Mouse (Mus musculus): Measurements from ENCODE around the gene Hmcn1. TPM values are rescaled to one million over a fixed set of nuclear protein-coding genes. Genes with fewer than 3 reads are reported as not detected.

The Hmcn1 gene
- total and polyA plus RNA-seq, 3 experiments: 0.33 TPM; not detected in 2

- H3K4me1 ChIP-seq (ENCODE audit: insufficient read depth, low read depth, low read length): peaks cover 4% of the 10 kb centered on the region; the same call in 1 of the 2 replicates
- no peaks in the 10 kb centered on the region for H3K36me3 ChIP-seq (replicated peaks)
- no peaks in the 10 kb centered on the region for H3K9me3 ChIP-seq (replicated peaks)
- no peak overlapping the region for H3K4me3 ChIP-seq (ENCODE audit: low read depth, low read length)
- TF ChIP-seq GATA2 (IDR thresholded peaks at IDR 0.05; ENCODE audit: borderline replicate concordance, low read depth, low read length): no peak
- no peak for TF ChIP-seq TAL1 (conservative IDR thresholded peaks at IDR 0.05; ENCODE audit: low read depth, low read length)
- TF ChIP-seq CTCF (IDR thresholded peaks at IDR 0.05; ENCODE audit: low read depth, low read length): no peak
- no peak for TF ChIP-seq POLR2AphosphoS5 (IDR thresholded peaks at IDR 0.05; ENCODE audit: insufficient replicate concordance, low read depth, low read length)
- TF ChIP-seq GATA1 (IDR thresholded peaks at IDR 0.05; ENCODE audit: borderline replicate concordance, low read length): no peak
- DNase-seq (ENCODE audit: low spot score) (no peak), ATAC-seq (ENCODE audit: extremely low read depth, insufficient number of reproducible peaks, low FRiP score, poor library complexity, severe bottlenecking) (no peak)
- peaks cover 4% of the 10 kb centered on the region; the same call in 1 of the 2 replicates for H3K27me3 ChIP-seq (ENCODE audit: insufficient read depth, low read length)
These were observed 8.7 kb upstream of the Hmcn1 start for GRCm38 (mm10) chr1:151001868-151002428.

DNA sequence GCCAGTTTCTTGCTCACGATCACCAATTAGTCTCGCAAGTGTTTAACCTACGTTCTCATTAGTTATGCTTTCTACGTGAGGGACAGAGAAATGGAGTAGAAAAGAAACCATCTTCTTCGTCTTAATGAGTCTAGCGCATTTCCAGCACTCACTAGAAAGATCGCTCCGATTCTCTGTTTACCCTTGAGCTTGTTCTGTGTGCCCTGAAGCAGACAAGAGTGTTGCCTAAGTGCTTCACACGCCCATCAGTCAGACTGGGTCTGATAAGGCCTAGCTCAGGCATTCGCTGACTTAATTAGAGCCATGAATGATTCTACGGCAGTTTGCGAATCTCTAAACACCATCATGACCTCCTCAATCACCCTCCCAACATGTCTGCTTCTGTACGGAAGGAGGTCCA, 7.5 kb upstream of the Hmcn1 start:
- Histone ChIP-seq H3K4me1 (ENCODE audit: insufficient read depth, low read depth, low read length) (peaks cover 4% of the 10 kb centered on the region; the same call in 1 of the 2 replicates), H3K4me3 (ENCODE audit: low read depth, low read length) (no peak overlapping the region), H3K27me3 (ENCODE audit: insufficient read depth, low read length) (peaks cover 4% of the 10 kb centered on the region; the same call in 1 of the 2 replicates), H3K36me3 (replicated peaks) (no peaks in the 10 kb centered on the region), H3K9me3 (replicated peaks) (no peaks in the 10 kb centered on the region)
- TF ChIP-seq TAL1 (conservative IDR thresholded peaks at IDR 0.05; ENCODE audit: low read depth, low read length): no peak
- TF ChIP-seq POLR2AphosphoS5 (IDR thresholded peaks at IDR 0.05; ENCODE audit: insufficient replicate concordance, low read depth, low read length): no peak
- TF ChIP-seq CTCF (IDR thresholded peaks at IDR 0.05; ENCODE audit: low read depth, low read length): no peak
- TF ChIP-seq GATA2 (IDR thresholded peaks at IDR 0.05; ENCODE audit: borderline replicate concordance, low read depth, low read length): no peak
- TF ChIP-seq GATA1 (IDR thresholded peaks at IDR 0.05; ENCODE audit: borderline replicate concordance, low read length): no peak
- no peak for ATAC-seq (ENCODE audit: extremely low read depth, insufficient number of reproducible peaks, low FRiP score, poor library complexity, severe bottlenecking)
- DNase-seq (ENCODE audit: low spot score): no peak

- ATAC-seq (ENCODE audit: extremely low read depth, insufficient number of reproducible peaks, low FRiP score, poor library complexity, severe bottlenecking) (no peak), DNase-seq (ENCODE audit: low spot score) (no peak)
These were observed 1.4 kb upstream of the Hmcn1 start for GRCm38 (mm10) chr1:150994612-150995011.

GRCm38 (mm10) chr1:150992711-150993161, 499 bp downstream of the Hmcn1 start:
- no peak overlapping the region for H3K4me3 ChIP-seq (ENCODE audit: low read depth, low read length)
- no peaks in the 10 kb centered on the region for H3K4me1 ChIP-seq (ENCODE audit: insufficient read depth, low read depth, low read length)
- DNase-seq (ENCODE audit: low spot score) (no peak), ATAC-seq (ENCODE audit: extremely low read depth, insufficient number of reproducible peaks, low FRiP score, poor library complexity, severe bottlenecking) (no peak)
- H3K9me3 ChIP-seq (replicated peaks): no peaks in the 10 kb centered on the region
- H3K36me3 ChIP-seq (replicated peaks): no peaks in the 10 kb centered on the region
- TF ChIP-seq CTCF (IDR thresholded peaks at IDR 0.05; ENCODE audit: low read depth, low read length) (no peak), GATA2 (IDR thresholded peaks at IDR 0.05; ENCODE audit: borderline replicate concordance, low read depth, low read length) (no peak), GATA1 (IDR thresholded peaks at IDR 0.05; ENCODE audit: borderline replicate concordance, low read length) (no peak), TAL1 (conservative IDR thresholded peaks at IDR 0.05; ENCODE audit: low read depth, low read length) (no peak), POLR2AphosphoS5 (IDR thresholded peaks at IDR 0.05; ENCODE audit: insufficient replicate concordance, low read depth, low read length) (no peak)
- H3K27me3 ChIP-seq (ENCODE audit: insufficient read depth, low read length): peaks cover 12% of the 10 kb centered on the region

More at GRCm38 (mm10) chr1:150994612-150995011, 1.4 kb upstream of the Hmcn1 start:
- Histone ChIP-seq H3K4me1 (ENCODE audit: insufficient read depth, low read depth, low read length) (no peaks in the 10 kb centered on the region), H3K27me3 (ENCODE audit: insufficient read depth, low read length) (peaks cover 12% of the 10 kb centered on the region), H3K36me3 (replicated peaks) (no peaks in the 10 kb centered on the region), H3K4me3 (ENCODE audit: low read depth, low read length) (no peak overlapping the region), H3K9me3 (replicated peaks) (no peaks in the 10 kb centered on the region)
- TF ChIP-seq TAL1 (conservative IDR thresholded peaks at IDR 0.05; ENCODE audit: low read depth, low read length) (no peak), CTCF (IDR thresholded peaks at IDR 0.05; ENCODE audit: low read depth, low read length) (no peak), POLR2AphosphoS5 (IDR thresholded peaks at IDR 0.05; ENCODE audit: insufficient replicate concordance, low read depth, low read length) (no peak), GATA1 (IDR thresholded peaks at IDR 0.05; ENCODE audit: borderline replicate concordance, low read length) (no peak), GATA2 (IDR thresholded peaks at IDR 0.05; ENCODE audit: borderline replicate concordance, low read depth, low read length) (no peak)

DNA sequence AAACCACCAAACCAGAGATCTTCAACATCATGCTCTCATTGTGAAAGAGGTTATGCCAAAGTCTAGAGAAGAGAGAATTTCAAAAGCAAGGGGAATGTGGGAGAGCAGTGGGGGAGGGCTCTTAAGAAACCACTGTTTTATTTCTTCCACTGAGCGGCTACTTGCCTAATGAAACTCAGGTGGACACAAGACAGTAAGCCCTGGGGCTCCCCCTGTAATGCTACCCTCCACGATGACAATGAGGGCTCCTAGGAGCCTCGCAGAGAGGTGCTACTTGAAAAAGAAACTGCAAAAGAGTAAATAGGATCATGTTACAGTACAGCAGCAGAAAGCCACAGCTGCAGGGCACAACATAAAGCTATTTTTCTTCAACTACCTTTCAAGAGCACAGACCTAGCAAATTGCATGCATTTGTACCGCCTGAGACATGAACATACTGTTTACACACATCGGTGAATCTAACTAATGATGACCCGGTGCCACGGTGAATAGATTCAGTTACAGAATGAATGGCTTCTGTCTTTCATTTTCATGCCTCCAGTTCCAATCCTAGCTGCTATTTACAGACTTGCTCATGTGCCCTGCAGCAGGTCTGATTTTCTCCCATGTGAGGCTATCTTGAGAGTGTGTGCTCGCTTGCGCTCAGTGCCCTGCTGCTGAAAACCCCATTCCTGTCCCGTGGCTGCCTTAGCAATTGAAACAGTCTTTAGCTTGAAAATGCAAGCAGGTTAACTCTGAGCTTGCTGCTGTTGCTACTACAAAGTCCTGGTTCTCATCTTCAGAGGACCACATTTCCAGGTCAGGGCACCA, 1.3 kb downstream of the Hmcn1 start:
- ATAC-seq (ENCODE audit: extremely low read depth, insufficient number of reproducible peaks, low FRiP score, poor library complexity, severe bottlenecking): no peak
- no peak for TF ChIP-seq GATA1 (IDR thresholded peaks at IDR 0.05; ENCODE audit: borderline replicate concordance, low read length)
- no peaks in the 10 kb centered on the region for H3K9me3 ChIP-seq (replicated peaks)
- H3K4me1 ChIP-seq (ENCODE audit: insufficient read depth, low read depth, low read length): no peaks in the 10 kb centered on the region
- DNase-seq (ENCODE audit: low spot score): no peak
- H3K27me3 ChIP-seq (ENCODE audit: insufficient read depth, low read length): peaks cover 12% of the 10 kb centered on the region
- H3K36me3 ChIP-seq (replicated peaks): no peaks in the 10 kb centered on the region
- H3K4me3 ChIP-seq (ENCODE audit: low read depth, low read length): no peak overlapping the region

GRCm38 (mm10) chr1:150984888-150985287, 8.3 kb downstream of the Hmcn1 start:
- H3K4me1 ChIP-seq (ENCODE audit: insufficient read depth, low read depth, low read length): no peaks in the 10 kb centered on the region
- peaks cover 4% of the 10 kb centered on the region; the same call in 1 of the 2 replicates for H3K27me3 ChIP-seq (ENCODE audit: insufficient read depth, low read length)
- no peak overlapping the region for H3K4me3 ChIP-seq (ENCODE audit: low read depth, low read length)
- TF ChIP-seq TAL1 (conservative IDR thresholded peaks at IDR 0.05; ENCODE audit: low read depth, low read length): no peak
- no peak for TF ChIP-seq CTCF (IDR thresholded peaks at IDR 0.05; ENCODE audit: low read depth, low read length)
- no peak for TF ChIP-seq POLR2AphosphoS5 (IDR thresholded peaks at IDR 0.05; ENCODE audit: insufficient replicate concordance, low read depth, low read length)
- no peak for TF ChIP-seq GATA1 (IDR thresholded peaks at IDR 0.05; ENCODE audit: borderline replicate concordance, low read length)
- TF ChIP-seq GATA2 (IDR thresholded peaks at IDR 0.05; ENCODE audit: borderline replicate concordance, low read depth, low read length): no peak
- DNase-seq (ENCODE audit: low spot score) (no peak), ATAC-seq (ENCODE audit: extremely low read depth, insufficient number of reproducible peaks, low FRiP score, poor library complexity, severe bottlenecking) (no peak)
- H3K36me3 ChIP-seq (replicated peaks): no peaks in the 10 kb centered on the region
- no peaks in the 10 kb centered on the region for H3K9me3 ChIP-seq (replicated peaks)
